Mouse (Mus musculus): ENCODE measurements around the gene Ncam1. TPM values are rescaled to one million over a fixed set of nuclear protein-coding genes. Genes with fewer than 3 reads are reported as not detected.

Gene Ncam1
- total RNA-seq, 2 experiments from 2014 or later = 287 to 299 TPM

DNA sequence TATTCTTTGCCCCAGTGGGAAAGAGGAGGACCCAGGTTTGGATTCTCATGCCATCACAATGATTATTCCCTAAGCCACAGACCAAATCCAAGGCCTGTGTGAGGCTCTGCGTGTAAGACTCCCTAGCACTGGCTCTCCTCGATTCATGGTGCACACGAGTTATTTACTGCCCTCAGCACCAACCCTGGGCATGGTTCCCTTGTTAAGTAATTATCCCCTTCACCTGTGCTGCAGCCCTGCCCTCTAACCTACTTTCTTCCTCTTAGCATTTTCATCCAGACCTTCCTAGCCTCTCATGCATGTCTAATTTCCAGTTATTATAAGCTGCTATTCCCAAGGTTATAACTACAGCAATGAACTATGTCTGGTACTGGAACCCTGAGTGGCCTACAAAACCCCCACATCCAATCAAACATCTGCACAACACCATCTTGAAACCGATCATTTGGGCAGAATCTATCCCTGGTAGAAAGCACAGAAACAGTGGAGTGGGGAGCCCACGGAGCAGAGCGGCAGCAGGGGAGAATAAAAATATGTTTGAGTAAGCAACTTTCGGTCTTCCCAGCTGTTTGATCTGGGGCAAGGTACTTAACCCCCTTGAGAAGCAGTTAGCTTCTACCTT, 116.8 kb downstream of the Ncam1 start:
- no peak for DNase-seq (ENCODE audit: low spot score in 2 of 2)

DNA sequence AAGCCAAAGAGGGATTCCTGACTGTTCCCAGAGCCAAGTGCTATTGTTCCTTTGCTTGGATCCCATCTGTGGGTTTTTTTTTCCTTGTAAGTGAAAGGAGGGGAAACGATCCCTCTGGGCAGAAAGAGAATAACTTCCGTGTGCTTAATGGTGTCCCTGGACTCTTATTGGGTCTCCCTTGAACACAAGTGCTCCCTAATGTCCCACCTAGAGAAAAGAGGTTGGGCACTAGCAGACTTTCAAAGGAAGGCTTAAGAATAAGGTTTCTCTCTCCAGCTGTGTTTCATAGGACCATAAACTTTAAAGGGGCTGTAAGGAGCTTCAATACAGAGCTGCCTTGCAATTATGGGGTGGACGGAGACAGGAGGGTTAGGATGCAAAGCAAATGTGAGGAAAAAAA, 119.5 kb downstream of the Ncam1 start:
- DNase-seq (ENCODE audit: low spot score in 2 of 2) = no peak

DNA sequence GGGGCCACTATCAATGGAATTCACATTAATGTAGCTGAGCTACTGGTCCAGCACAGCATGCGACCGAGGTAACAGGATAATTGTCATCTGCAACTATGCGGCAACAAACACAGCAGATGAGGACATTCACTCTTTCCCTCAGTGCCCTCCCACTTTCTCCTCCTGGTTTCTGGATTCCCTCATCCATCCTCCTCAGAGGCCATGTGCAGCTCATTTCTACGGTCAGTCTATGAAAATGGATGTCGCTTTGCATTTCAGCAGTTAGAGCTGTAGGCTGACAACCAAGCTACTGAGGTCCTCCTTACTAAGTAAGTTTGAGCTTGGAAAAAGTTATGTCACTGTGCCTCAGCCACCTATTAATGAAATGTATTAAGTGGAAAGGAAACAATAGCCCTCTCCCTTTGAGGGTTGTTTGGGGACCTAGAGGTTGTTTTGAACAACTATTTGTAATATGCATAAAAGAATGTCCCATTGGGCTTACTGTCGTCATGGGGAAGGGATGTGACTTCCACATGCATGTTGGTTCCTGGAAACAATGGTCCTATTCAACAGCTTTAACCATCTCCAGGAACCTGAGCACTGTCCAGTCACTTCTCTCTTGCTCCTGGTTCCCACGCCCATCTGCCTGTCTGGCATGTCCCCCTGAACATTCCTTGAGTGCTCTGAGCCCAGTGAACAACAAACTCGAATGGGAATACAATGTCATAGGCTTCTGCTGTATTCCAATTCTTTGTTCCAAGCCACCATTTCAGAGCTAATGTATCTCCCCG, 122.8 kb downstream of the Ncam1 start:
- no peak for DNase-seq (ENCODE audit: low spot score in 2 of 2)

DNA sequence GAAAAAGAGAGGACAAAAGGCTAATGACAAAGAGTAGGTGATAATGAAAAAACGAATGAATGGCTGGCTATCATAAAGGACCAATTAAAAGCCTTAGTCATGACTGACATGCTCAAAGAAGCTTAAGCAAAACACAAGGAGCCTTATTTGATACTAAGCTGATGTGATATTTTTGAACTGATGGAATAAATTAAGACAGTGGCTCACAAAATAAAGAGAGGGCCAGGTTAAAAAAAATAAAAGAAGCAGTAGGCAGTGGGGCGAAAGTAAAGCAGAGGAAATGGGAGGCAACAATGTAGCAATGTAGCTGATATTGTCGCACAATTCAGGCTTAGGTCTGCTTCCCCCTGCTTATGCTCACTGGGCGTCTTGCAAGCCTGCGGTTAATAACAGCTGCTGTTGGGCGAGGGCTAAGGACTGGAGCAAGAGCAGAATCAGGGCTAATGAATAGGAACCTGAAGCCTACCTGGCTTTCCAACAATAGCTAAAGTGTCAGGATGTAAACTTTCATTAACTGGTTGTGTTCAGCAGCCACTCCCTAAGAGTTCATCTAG, 126.0 kb downstream of the Ncam1 start:
- DNase-seq (ENCODE audit: low spot score in 2 of 2) = no peak

DNA sequence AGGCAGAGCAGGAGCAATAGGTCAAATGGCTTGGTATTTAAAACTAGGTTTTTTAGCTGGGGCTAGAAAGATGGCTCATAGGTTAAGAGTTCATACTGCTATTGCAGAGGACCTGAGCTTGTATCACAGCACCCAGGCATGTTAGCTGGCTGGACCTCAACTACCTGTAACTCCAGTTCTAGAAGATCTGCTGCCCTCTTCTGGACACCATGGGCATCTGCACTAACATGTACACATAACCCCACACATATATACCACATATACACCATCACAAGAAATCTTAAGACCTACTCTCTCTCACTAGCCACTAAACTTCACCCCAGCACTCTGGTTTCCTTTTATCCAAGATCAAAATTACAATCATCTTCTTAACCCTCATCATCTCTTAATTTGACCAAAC, 131.7 kb downstream of the Ncam1 start:
- no peak for DNase-seq (ENCODE audit: low spot score in 2 of 2)

DNA sequence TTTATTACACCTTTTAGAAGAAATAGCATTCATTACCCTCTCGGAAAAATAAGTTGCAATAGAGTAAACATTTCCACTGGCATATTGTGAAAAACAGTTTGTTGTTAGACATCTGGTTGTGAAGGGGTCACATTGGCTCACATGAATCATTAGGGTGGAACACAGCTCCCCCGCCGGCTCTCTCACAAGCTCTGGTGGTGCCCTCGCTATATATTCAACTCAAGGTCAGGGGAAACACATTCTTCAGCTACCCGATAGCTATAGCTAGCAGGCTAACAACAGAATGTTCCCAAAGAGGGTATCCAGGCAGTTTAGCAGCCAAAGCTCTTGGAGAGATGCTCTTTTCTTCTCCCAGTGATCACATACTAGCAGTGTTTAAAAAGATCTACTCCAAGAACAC, 133.4 kb downstream of the Ncam1 start:
- no peak for DNase-seq (ENCODE audit: low spot score in 2 of 2)

DNA sequence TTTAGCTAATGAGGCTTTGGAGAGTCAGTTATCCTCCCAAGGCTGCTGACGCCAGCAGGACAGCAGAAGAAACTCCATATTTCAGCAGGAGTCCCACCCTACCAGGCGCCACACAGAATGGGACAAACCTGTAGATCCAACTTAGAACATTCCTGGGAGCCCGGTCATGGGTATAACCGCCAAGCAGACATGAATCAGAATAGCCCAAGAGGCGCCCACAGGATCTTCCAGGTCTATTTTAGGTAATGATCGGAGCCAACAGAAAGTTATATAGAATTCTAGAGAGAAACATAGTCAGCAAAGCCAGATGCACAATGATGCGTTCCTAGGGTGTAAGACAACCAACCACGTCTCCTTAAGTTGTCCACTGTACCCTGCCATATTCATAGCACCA, 134.8 kb downstream of the Ncam1 start:
- DNase-seq (ENCODE audit: low spot score in 2 of 2) = no peak

DNA sequence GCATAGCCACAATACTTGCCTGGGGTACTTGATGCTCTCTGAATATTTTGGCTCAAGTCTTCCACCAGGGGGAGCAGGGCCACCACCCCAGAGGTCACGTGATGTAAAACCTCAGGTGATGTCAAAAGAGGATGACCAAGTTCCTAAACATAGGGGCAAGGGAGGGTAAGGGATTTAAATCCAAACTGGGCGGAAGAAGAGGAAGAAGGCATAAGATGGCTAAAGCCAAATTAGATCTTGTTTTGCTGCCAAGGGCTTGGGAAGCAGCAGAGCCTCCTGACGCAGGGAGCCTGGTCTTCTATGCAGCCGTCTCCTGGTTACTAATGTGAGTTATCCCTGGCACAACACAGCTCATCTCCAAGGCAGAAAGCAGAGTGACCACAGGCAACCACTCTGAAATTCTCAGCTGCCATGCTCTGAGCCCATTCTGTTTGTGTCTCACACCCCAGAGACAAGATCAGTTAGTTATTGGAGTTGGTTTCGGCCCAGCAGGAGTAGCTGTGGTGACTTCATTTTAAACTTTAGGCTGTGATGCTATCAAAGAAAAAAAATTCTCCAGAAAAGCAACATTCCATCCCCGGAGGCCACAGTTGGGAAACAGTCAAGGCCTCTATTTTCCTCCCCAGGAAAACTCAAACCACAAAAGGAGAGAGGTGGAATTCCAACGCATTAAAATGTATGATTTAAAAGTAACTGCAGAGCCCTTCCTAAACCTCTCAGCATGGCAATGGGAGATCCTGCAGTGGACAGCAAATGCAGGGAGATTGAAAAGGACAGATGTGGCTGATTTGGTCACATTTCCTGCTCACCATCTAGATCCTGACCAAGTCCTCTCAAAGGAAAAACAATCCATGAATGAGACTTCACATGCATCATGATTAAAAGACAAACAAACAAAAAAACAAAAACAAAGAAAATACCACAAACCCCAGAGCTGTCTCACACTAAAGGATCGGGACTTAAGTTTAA, 135.5 kb downstream of the Ncam1 start:
- no peak for DNase-seq (ENCODE audit: low spot score in 2 of 2)

DNA sequence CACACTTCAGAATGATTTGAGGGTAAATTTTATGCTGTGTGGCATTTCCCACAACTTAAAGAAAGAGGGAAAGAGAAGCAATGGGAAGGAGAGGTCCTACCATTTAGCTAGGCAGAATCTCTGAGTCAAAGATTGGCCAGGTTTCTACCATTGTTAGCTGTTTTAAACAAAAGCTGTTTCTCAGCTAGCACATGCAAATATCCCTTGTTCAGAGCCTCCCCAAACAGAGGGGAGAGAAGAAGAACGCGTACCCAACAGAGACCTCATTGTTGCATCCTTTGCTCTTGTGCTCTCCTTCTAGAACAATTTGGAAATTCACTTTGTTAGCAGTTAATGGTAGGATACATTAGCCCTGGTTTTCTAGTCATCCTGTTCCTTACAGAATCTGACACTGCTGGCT, 137.2 kb downstream of the Ncam1 start:
- peak in 1 of 2 experiments; percentile 31 for DNase-seq (ENCODE audit: low spot score in 2 of 2)

DNA sequence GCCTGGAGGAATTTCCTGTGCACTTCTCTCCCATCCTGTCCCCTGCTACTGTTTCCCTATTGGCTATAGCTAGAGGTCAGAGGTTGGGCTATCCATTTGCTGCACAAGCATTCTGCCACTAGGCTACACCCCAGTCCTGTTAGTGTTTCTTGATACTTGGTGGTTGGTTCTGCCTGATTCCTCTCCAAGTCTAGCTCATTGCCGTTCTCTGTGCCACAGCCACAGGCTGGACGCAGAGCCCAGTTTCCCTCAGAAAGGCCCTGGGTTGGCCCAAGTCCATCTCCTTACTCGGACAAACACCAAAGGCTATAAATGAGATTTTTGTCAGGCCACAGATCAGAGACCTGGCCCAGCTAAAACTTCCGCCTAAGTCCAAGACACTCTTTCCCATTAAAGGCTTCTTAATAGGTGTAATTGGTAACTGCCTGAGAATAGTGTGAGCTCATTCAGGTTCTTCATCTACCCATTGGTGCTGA, 140.3 kb downstream of the Ncam1 start:
- DNase-seq (ENCODE audit: low spot score in 2 of 2) = peak; percentile 22 to 67

DNA sequence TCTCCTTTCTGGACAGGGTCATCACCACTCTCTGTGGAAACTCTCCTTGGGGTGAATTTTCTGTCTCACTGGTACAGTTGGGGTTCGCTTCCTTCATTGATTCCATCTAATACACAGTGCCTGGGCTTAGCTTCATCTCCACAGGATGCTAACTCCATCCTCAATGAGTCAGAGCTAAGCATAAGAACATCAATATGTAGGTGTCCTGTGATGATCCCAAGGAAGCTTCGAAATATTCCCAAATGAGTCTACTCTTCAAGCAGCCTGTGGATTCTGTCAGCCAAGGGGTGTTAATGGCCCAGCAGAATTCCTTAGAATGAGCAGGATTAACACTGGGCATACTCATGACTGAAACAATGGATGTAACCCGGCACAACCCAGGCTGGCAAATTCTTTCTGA, 144.3 kb downstream of the Ncam1 start:
- DNase-seq (ENCODE audit: low spot score in 2 of 2) = no peak

DNA sequence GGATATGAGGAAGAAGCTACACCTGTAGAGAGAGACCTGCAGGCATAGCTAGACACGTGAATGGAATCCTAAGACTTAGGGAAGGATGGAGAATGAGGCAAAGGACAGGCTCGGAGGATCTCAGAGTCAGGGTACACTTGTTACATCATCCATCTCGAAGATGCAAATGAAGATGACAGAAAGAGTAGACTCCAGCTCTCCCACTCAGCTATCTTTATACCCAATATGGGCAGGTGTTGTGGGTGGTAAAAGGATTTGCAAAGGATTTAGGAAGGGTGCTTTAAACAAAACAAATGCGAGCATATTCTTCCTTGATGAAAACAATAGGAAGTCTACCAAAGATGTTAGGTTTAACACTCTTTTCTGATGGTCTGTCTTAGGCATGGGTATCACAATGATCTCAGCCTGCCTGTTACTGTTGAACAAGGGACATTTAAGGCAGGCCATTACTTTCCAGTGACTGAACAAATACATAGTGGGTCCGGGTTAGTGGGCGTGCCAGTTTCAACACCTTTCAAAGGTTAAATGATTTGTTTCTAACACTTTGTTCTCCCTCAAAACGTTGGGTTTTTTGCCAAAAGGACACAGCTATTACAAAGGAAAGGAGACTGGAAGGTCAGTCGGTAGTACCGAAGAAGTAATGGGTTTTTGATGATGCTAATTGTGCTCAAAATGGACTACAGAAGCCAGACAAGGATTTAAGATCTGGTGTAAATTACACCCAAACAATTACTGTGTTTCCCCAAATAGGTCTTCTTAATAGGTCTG, 145.1 kb downstream of the Ncam1 start:
- DNase-seq (ENCODE audit: low spot score in 2 of 2) = no peak

DNA sequence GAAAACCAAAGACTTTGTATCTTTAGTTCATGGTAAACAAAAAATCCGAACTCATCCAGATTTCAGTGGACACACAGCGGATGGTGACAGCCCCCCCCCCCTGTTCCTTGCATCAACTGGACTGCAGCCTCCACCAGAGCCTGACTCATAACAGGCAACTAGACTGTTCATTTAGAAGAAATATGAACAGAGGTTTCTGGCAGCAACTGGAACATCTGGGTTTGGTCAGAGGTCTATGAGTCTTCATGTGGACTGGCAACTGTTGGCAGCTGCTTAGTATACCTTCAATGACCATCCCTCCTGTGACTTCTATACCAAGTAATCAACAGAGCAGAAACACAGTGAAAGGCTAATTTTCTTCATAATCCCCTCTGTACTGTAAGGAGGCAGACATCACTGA, 154.4 kb downstream of the Ncam1 start:
- no peak for DNase-seq (ENCODE audit: low spot score in 2 of 2)

DNA sequence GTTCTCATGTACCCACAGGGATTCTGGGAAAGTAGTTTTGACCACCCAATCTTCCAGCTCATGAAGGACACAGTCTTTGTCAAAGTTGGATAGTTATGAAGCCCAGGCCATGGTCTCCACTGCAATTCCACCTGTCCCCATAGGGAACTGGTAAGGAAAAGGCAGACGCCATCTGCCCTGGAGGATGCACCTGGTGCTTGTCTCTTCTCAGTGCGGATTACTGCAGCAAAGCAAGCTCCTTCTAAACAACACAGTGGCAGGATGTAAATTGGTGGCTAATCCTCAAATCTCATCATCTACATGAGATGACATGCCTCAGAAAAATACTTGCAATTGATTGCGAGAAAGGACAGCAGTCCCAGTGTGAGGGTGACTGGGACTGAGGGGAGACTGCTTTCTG, 158.0 kb downstream of the Ncam1 start:
- no peak for DNase-seq (ENCODE audit: low spot score in 2 of 2)

DNA sequence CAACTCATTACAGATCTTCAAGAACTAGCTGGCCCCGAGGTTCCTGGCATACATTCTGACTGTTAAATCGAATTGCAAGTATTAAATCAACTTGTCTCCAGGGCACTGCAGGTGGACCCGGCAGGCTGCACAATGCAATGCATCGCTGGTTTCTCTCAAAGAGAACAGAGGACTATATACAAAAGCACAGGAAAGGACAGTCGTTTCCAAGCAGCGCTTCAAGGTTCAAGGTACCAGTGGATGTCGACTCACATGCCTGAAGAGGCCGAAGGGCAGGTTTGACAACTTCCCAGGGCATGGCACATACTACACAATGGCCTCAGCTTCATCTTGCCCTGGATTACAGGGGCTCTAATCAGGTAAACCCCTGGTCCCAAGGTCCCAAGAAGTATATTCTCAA, 158.6 kb downstream of the Ncam1 start:
- no peak for DNase-seq (ENCODE audit: low spot score in 2 of 2)

DNA sequence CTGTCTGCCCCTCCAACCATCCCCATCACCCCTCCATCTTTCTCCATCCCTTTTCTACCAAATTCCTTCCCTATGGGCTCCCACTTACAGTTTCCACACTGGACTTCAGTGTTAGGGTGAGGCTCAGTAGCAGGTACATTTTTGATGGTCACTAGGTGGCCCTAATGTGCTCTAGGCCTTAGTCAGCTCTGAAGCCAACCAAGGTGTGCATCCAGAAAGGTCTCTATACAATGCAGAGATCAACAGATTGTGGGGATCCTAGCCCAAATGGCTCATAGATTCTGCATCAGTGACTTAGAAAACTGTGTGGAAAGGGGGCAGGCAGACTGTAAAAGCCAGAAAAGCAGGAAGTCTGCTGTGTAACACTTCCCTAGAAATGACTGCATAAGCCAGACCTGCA, 160.8 kb downstream of the Ncam1 start:
- DNase-seq (ENCODE audit: low spot score in 2 of 2) = no peak

DNA sequence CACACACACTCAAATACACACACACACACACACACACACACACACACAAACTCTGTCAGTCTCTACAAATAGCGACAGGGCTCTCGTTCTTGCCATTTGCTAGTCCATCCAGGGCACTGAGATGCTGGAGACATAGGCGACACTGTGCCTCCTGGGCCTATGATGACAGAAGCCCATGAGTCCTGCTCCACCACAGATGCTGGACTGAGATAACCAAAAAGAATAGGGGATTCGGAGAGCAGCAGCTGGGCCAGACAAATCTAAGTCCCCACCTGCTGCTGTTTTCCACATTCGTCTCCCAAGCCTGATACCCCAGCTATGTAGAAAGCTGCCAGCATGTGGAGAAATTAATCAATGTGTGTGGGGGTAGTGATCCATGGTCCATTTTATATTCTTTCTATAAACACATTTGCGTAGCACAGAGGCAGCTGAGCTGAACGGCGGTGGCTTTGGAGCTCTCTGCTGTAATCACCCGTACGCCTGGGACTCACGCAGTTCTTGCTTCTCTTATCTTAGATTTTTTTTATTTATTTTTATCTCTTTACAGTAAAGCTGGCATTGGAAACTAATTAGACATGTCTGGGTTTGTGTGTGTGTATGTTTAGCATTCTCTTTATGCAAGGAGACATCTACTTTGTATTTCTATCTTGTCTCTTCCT, 162.9 kb downstream of the Ncam1 start:
- peak in 1 of 2 experiments; percentile 20 for DNase-seq (ENCODE audit: low spot score in 2 of 2)

DNA sequence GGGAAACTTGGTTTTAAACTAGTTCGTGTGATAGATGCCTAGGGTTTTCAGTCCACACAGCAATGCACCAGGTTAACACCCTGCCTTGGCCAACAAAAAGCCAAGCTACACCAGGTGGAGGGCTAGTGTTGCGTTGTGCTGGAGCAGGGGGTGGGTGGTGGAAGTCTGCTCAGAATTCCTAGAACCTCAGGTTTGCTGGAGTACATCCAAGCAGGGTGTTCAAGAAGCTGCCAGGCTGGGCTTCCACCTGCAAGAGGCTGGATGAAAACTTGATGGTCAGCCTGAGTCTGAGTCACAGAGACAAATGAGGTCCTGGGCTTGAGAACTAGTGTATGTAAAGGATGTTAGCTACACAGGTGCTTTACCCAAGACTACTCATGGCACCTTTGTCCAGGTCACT, 166.1 kb downstream of the Ncam1 start:
- no peak for DNase-seq (ENCODE audit: low spot score in 2 of 2)

DNA sequence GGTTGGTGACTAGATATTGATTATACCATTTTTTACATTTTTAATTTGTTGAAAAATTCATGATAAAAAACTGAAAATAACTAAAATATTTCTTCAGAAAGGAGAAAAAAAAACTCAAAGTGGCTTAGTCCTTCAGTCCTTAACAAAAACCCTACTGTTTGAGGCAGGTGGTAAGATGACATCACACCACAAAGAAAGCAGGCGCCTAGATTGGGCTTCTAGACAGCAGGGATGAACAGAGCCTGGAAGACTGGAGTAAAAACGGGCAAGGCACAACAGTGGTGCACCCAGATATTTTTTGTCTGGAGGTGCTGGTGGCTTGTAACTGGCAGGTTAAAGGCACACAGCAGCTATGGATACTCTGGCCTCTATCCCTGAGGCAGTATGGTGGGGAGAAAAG, 168.4 kb downstream of the Ncam1 start:
- DNase-seq (ENCODE audit: low spot score in 2 of 2) = no peak

DNA sequence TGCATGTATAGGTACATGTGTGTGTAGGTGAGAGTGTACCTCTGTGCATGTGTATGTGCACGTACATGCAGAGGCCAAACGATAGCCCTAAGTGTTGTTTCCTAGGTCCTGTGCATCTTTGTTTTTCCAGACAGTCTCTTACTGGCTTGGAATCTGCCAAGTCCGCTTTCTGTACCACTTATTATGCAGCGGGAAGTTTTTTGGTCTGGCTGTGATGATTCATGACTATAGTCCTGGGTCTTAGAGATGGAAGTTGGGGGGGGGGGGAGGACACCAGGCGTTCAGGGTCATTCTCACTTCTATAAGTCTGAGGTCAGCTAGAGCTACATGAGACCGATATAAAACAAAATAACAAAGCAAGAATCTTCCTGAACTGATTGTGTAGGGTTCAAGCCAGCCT, 173.8 kb downstream of the Ncam1 start:
- DNase-seq (ENCODE audit: low spot score in 2 of 2) = no peak

Measured in layer of hippocampus, adult 18-20 months (tissue).